Mouse (Mus musculus) retina, postnatal 1 day (tissue): ENCODE measurements around the gene Tent4b.

Source experiments
- DNase-seq: peaks from one replicate; pipeline ENCODE4 v3.0.0-alpha.2; 2012

Gene Tent4b

GRCm38 (mm10) chr8:88280904-88281303 lies 81.9 kb downstream of the Tent4b start:
- no peak for DNase-seq

GRCm38 (mm10) chr8:88282684-88283083 lies 83.7 kb downstream of the Tent4b start:
- no peak for DNase-seq

- no peak for DNase-seq
Measured at GRCm38 (mm10) chr8:88283243-88284115, 84.5 kb downstream of the Tent4b start.

GRCm38 (mm10) chr8:88284738-88285137 lies 85.7 kb downstream of the Tent4b start:
- DNase-seq, result peak; percentile 71

GRCm38 (mm10) chr8:88285469-88286356 lies 86.7 kb downstream of the Tent4b start:
- DNase-seq, result peak; percentile 39

- no peak for DNase-seq
Measured at GRCm38 (mm10) chr8:88286421-88286960, 87.5 kb downstream of the Tent4b start.

- DNase-seq, result no peak
Measured at GRCm38 (mm10) chr8:88288622-88289242, 89.7 kb downstream of the Tent4b start.

GRCm38 (mm10) chr8:88289901-88290300 lies 90.9 kb downstream of the Tent4b start:
- no peak for DNase-seq

GRCm38 (mm10) chr8:88290326-88291304 lies 91.6 kb downstream of the Tent4b start:
- no peak for DNase-seq

GRCm38 (mm10) chr8:88291305-88291690 lies 92.3 kb downstream of the Tent4b start:
- DNase-seq, result no peak

GRCm38 (mm10) chr8:88292926-88293325 lies 93.9 kb downstream of the Tent4b start:
- no peak for DNase-seq

- no peak for DNase-seq
Measured at GRCm38 (mm10) chr8:88293590-88294356, 94.8 kb downstream of the Tent4b start.

- DNase-seq, result no peak
Measured at GRCm38 (mm10) chr8:88294977-88295376, 96.0 kb downstream of the Tent4b start.

- peak; percentile 39 for DNase-seq
Measured at GRCm38 (mm10) chr8:88297976-88298732, 99.1 kb downstream of the Tent4b start.

GRCm38 (mm10) chr8:88298733-88299103 lies 99.7 kb downstream of the Tent4b start:
- no peak for DNase-seq

- no peak for DNase-seq
Measured at GRCm38 (mm10) chr8:88299907-88300603, 101.0 kb downstream of the Tent4b start.

GRCm38 (mm10) chr8:88301589-88302437 lies 102.8 kb downstream of the Tent4b start:
- peak; percentile 76 for DNase-seq

GRCm38 (mm10) chr8:88305814-88306213 lies 106.8 kb downstream of the Tent4b start:
- DNase-seq, result no peak
